In genomic region chr10:29147641-29147990, GRCm38 (mm10) we compare ENCODE assay signal across 10 mouse cellular contexts. TPM values are rescaled to one million over a fixed set of nuclear protein-coding genes. Genes with fewer than 3 reads are reported as not detected.
DNase-seq lines count a peak whose midpoint lies in the region; ATAC-seq and TF ChIP-seq lines count a peak whose summit lies in the region.
"Had no signal": no experiment of that assay in that cellular context is flagged by ENCODE, and none has a peak within 500 bp of the region (broad histone marks: within the 10 kb centered on the region; RNA-seq: fewer than 3 reads in every experiment).

No protein-coding gene starts in this region.

- no peaks in the 10 kb centered on the region for H3K9me3 ChIP-seq in liver, embryonic 14.5 days (ENCODE audit: control insufficient read depth, low read length)

- H3K4me1 ChIP-seq in testis, adult 2 months (ENCODE audit: control insufficient read depth, insufficient read depth, low read length): peaks cover 11% of the 10 kb centered on the region
- H3K4me1 ChIP-seq in liver, embryonic 14.5 days (replicated peaks; ENCODE audit: control insufficient read depth in 2 of 2, insufficient read depth in 2 of 2, low read length in 1 of 2): no peaks in the 10 kb centered on the region

- H3K4me2 ChIP-seq in liver, embryonic 14.5 days (ENCODE audit: low read depth): peak overlapping the region; percentile 50

- under 1% methylated on average over 12 of the region's 12 CpGs for WGBS in liver, embryonic 14.5 days (ENCODE audit: insufficient replicate concordance)

- no peak for TF ChIP-seq POLR2A in testis, adult 2 months (IDR thresholded peaks at IDR 0.05; ENCODE audit: control insufficient read depth, low read depth, low read length)

- peak overlapping the region; percentile 26; the same call in 1 of the 2 replicates for H3K4me3 ChIP-seq in testis, adult 2 months (ENCODE audit: control insufficient read depth, low read depth, low read length)
- H3K4me3 ChIP-seq in liver, embryonic 14.5 days (ENCODE audit: insufficient read depth in 1 of 2, low read depth in 2 of 2, low read length in 2 of 2): no peak overlapping the region; a peak in 1 of 4 replicates

- TF ChIP-seq EP300 in liver, embryonic 14.5 days (IDR thresholded peaks at IDR 0.05; ENCODE audit: low read depth): no peak

- no peak for ATAC-seq in liver, embryonic 14.5 days (ENCODE audit: insufficient read depth)

- no peak for TF ChIP-seq CTCF in testis, adult 2 months (IDR thresholded peaks at IDR 0.05; ENCODE audit: control insufficient read depth, insufficient read depth, insufficient replicate concordance, low read depth, low read length)
- no peak for TF ChIP-seq CTCF in liver, embryonic 14.5 days (IDR thresholded peaks at IDR 0.05; ENCODE audit: low read depth)

- no peak overlapping the region for H3K9ac ChIP-seq in liver, embryonic 14.5 days (replicated peaks)

- H3K27ac ChIP-seq in testis, adult 2 months (ENCODE audit: control insufficient read depth, insufficient read depth, low read depth, low read length): no peak overlapping the region
- H3K27ac ChIP-seq in liver, embryonic 14.5 days: no peak overlapping the region

- no peaks in the 10 kb centered on the region for H3K36me3 ChIP-seq in testis, adult 2 months (ENCODE audit: control insufficient read depth, insufficient read depth, low read length)
- H3K36me3 ChIP-seq in liver, embryonic 14.5 days (replicated peaks; ENCODE audit: control insufficient read depth, insufficient read depth, low read depth): no peaks in the 10 kb centered on the region

- DNase-seq in cerebellum, postnatal 14 days: peak; percentile 72 to 73
- DNase-seq in cerebellum, adult 18-20 months: no peak
- no peak for DNase-seq in testis, postnatal 14 days (ENCODE audit: low spot score)
- DNase-seq in liver, embryonic 14.5 days (ENCODE audit: low read depth in 3 of 3, low spot score in 3 of 3): no peak
- no peak for DNase-seq in adrenal gland, postnatal 14 days
- DNase-seq in layer of hippocampus, adult 11-12 months (ENCODE audit: low spot score): no peak
- DNase-seq in adrenal gland, postnatal 36 days: no peak

- no peaks in the 10 kb centered on the region; the same call in 1 of the 2 replicates for H3K27me3 ChIP-seq in testis, adult 2 months (ENCODE audit: control insufficient read depth, insufficient read depth, low read length)
- H3K27me3 ChIP-seq in liver, embryonic 14.5 days (ENCODE audit: control insufficient read depth, insufficient read depth, low read length): peaks cover 46% of the 10 kb centered on the region

RNA-seq across cellular contexts. Expression of gene Soga3, which starts 4.0 kb away (rescaled TPM):
- 0.02 and 0.05 TPM in 2 replicates for polyA plus RNA-seq in testis, adult 2 months (2012; rRNA removed)
- polyA plus RNA-seq in liver, embryonic 14.5 days (2012; rRNA removed): 0.02 and 0.08 TPM in 2 replicates
- not detected in 2 replicates for polyA plus RNA-seq in liver, embryonic 14.5 days (2014; fragmentation: Nextera tagmentation; extraction: Ambion mirVana)
- 4.9 and 7.9 TPM in 2 replicates for total RNA-seq in adrenal gland, postnatal 14 days (2021)
- total RNA-seq in adrenal gland, postnatal 36 days (2021): 1 to 10 TPM; 4.6 to 8.2 TPM
- polyA plus RNA-seq: spleen, adult 2 months had no signal

RNA-seq across cellular contexts. Expression of gene Gm49353, which starts 51.1 kb away (rescaled TPM):
- polyA plus RNA-seq in testis, adult 2 months (2012; rRNA removed): not detected in 2 replicates
- polyA plus RNA-seq in liver, embryonic 14.5 days (2012; rRNA removed): not detected in 2 replicates
- polyA plus RNA-seq in liver, embryonic 14.5 days (2014; fragmentation: Nextera tagmentation; extraction: Ambion mirVana): not detected in 2 replicates
- 0.86 TPM in 1 of 2 replicates, not detected in the other for total RNA-seq in adrenal gland, postnatal 14 days (2021)
- 1 to 10 TPM; 1.1 to 1.3 TPM for total RNA-seq in adrenal gland, postnatal 36 days (2021)
- polyA plus RNA-seq: large intestine, adult 2 months; spleen, adult 2 months had no signal

Comparison
In these comparisons a context has a peak if more than half of its experiments do, and no peak if none do; other contexts are left out.
1. DNase-seq: peak in cerebellum, postnatal 14 days (2 of 2); none in cerebellum, adult 18-20 months (0 of 2), testis, postnatal 14 days (single experiment), liver, embryonic 14.5 days (0 of 3), adrenal gland, postnatal 14 days (single experiment), layer of hippocampus, adult 11-12 months (single experiment) and adrenal gland, postnatal 36 days (0 of 2).